Mouse (Mus musculus) stomach, postnatal 0 days (tissue): ENCODE data around the gene Klhl21.

Experiments
- CTCF ChIP-seq: IDR thresholded peaks from 2 replicates; pipeline ENCODE4 v1.5.1; 2016; ENCODE audit warnings: antibody characterized with exemption, low read depth, mild to moderate bottlenecking, moderate library complexity
- EP300 ChIP-seq: optimal IDR thresholded peaks from 2 replicates; pipeline ENCODE3; 2016; ENCODE audit warnings: antibody characterized with exemption

DNA sequence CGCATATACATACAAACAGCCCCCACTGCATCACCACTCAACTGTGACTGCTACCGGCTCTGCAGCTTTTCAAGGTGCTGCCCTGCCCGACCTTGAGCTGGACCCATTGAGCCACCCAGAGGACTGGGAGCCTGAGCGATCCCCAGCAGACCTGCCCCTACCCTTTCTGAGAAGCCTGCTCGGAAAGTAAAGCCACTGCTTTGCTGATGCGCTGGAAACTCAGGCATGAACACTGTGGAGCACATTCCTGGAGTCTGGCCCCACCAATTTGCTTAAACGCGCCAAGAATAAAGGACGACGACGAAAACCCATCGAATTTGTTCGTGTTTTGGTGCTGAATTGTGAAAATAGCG is 479 bp upstream of the Klhl21 start:
- no peak for TF ChIP-seq CTCF
- no peak for TF ChIP-seq EP300
